Mouse (Mus musculus) olfactory bulb, adult 2 months (tissue): Measurements from ENCODE around the gene Gamt.

Experiments used
- CTCF ChIP-seq: fragments of 200-500 bp; IDR thresholded peaks from 2 replicates; pipeline ENCODE4 v1.5.1; 2012; ENCODE audit warnings: low read depth, mild to moderate bottlenecking, low read length, moderate library complexity; ENCODE audit not compliant: insufficient read depth
- POLR2A ChIP-seq: fragments of 200-500 bp; IDR thresholded peaks from 2 replicates; pipeline ENCODE4 v1.6.1; 2012; ENCODE audit warnings: mild to moderate bottlenecking, low read depth, low read length, moderate library complexity; ENCODE audit not compliant: insufficient read depth

DNA sequence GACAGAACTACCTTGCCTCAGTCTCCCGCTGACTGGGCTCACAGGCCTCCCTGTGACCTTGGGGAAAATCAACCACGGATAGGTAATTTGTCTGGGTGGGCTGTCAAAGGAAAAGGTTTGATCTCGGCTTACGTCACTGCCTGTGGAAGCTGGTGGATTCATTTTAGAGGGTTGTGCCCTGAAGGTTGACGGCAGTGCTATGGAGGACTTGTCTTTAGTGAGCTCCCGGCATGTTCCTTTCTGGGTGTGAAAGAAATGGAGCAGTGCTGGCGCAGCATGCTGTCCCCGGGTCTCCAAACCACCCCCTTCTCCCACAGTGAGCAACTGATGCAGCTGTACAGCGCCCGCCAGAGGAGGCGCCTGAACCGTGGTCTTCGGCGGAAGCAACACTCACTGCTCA lies 32.5 kb upstream of the Gamt start:
- TF ChIP-seq CTCF, result no peak
- TF ChIP-seq POLR2A, result no peak
